In the genomic region with DNA sequence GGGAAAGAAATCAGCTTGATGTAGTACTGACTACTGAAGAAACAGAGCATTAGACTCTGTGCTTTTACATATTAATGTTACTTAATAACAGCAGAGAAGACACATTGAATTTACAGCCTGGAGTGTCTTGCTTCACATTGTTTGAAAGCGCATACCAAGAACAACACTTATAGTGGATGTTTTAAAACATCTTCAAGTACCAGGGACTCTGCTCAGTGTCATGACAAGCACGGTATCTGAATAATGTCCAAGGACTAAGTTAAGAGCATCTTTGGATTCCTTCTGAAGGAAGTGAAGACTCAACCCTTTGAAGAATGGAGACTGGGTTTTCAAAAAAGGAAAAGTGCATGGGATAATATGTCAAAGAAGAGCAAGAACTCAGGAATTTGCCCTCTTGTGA, we compare ENCODE assay signal across 28 mouse cellular contexts.
"Had no signal": no experiment of that assay in that cellular context is flagged by ENCODE, and none has a peak within 500 bp of the region (broad histone marks: within the 10 kb centered on the region; RNA-seq: fewer than 3 reads in every experiment).

No protein-coding gene starts in this region.

- H3K4me2 ChIP-seq: embryonic facial prominence, embryonic 12.5 days; embryonic facial prominence, embryonic 13.5 days; embryonic facial prominence, embryonic 15.5 days; forebrain, embryonic 12.5 days; forebrain, embryonic 13.5 days; forebrain, embryonic 15.5 days had no signal

- H3K27me3 ChIP-seq: embryonic facial prominence, embryonic 12.5 days; embryonic facial prominence, embryonic 13.5 days; embryonic facial prominence, embryonic 15.5 days; forebrain, embryonic 12.5 days; forebrain, embryonic 13.5 days; forebrain, embryonic 15.5 days had no signal

- H3K36me3 ChIP-seq: embryonic facial prominence, embryonic 10.5 days; embryonic facial prominence, embryonic 12.5 days; embryonic facial prominence, embryonic 13.5 days; embryonic facial prominence, embryonic 15.5 days; forebrain, embryonic 10.5 days; forebrain, embryonic 12.5 days; forebrain, embryonic 15.5 days had no signal

- H3K9me3 ChIP-seq: embryonic facial prominence, embryonic 10.5 days; embryonic facial prominence, embryonic 12.5 days; embryonic facial prominence, embryonic 13.5 days; embryonic facial prominence, embryonic 15.5 days; forebrain, embryonic 10.5 days; forebrain, embryonic 12.5 days; forebrain, embryonic 13.5 days; forebrain, embryonic 15.5 days had no signal

- H3K27ac ChIP-seq: embryonic facial prominence, embryonic 10.5 days; embryonic facial prominence, embryonic 12.5 days; embryonic facial prominence, embryonic 13.5 days; embryonic facial prominence, embryonic 15.5 days; forebrain, embryonic 10.5 days; forebrain, embryonic 12.5 days; forebrain, embryonic 13.5 days; forebrain, embryonic 15.5 days; gastrocnemius, adult 2 months had no signal

- H3K4me1 ChIP-seq: embryonic facial prominence, embryonic 12.5 days; embryonic facial prominence, embryonic 13.5 days; embryonic facial prominence, embryonic 15.5 days; forebrain, embryonic 10.5 days; forebrain, embryonic 12.5 days; forebrain, embryonic 13.5 days; forebrain, embryonic 15.5 days had no signal

- H3K4me3 ChIP-seq: embryonic facial prominence, embryonic 10.5 days; embryonic facial prominence, embryonic 12.5 days; embryonic facial prominence, embryonic 13.5 days; embryonic facial prominence, embryonic 15.5 days; erythroblast, embryonic 14.5 days; forebrain, embryonic 10.5 days; forebrain, embryonic 12.5 days; forebrain, embryonic 13.5 days; forebrain, embryonic 15.5 days; gastrocnemius, adult 2 months had no signal

- ATAC-seq: forebrain, embryonic 13.5 days; forebrain, embryonic 14.5 days; forebrain, embryonic 15.5 days; forebrain, embryonic 16.5 days; forebrain, postnatal 0 days had no signal

- DNase-seq: cerebellum, adult 2 months; cerebellum, adult 8-10 months; cerebellum, adult 9-10 months; cerebellum, adult 9-11 months; cerebellum, postnatal 10 days; cerebellum, postnatal 14 days; cerebellum, postnatal 25 days; cerebellum, postnatal 36 days; embryo, embryonic 11 days; forebrain, postnatal 0 days; gastrocnemius, adult 2 months; gastrocnemius, postnatal 10 days; gastrocnemius, postnatal 14 days; gastrocnemius, postnatal 25 days; gastrocnemius, postnatal 36 days; heart, adult 11 months; heart, adult 18-20 months had no signal

- H3K9ac ChIP-seq: embryonic facial prominence, embryonic 12.5 days; embryonic facial prominence, embryonic 13.5 days; embryonic facial prominence, embryonic 15.5 days; forebrain, embryonic 12.5 days; forebrain, embryonic 13.5 days; forebrain, embryonic 15.5 days; forebrain, postnatal 0 days had no signal
